Mouse (Mus musculus): Measurements from ENCODE around the gene Gps2.

GRCm38 (mm10) chr11:69908645-69909044 is 5.0 kb upstream of the Gps2 start:
- TF ChIP-seq RAD21 (IDR thresholded peaks at IDR 0.05; ENCODE audit: low read depth, low read length): no peak
- no peak for TF ChIP-seq MAZ (IDR thresholded peaks at IDR 0.05; ENCODE audit: low read depth, low read length)
- TF ChIP-seq CTCF (conservative IDR thresholded peaks at IDR 0.05 in 1 of 2, IDR thresholded peaks at IDR 0.05 in 1 of 2; ENCODE audit: low read depth in 2 of 2, low read length in 2 of 2): no peak
